Mouse (Mus musculus) cortical plate, adult 2 months (tissue): ENCODE measurements around the gene Mgst2.

ENCODE experiments used
- CTCF ChIP-seq: fragments of 200-500 bp; IDR thresholded peaks from 2 replicates; pipeline ENCODE4 v1.5.1; 2011; ENCODE audit warnings: mild to moderate bottlenecking, control low read depth, low read length; ENCODE audit not compliant: insufficient read depth; ENCODE audit errors: extremely low read depth
- POLR2A ChIP-seq: fragments of 200-500 bp; IDR thresholded peaks from 2 replicates; pipeline ENCODE4 v1.6.1; 2011; ENCODE audit warnings: mild to moderate bottlenecking, low read length, control low read depth; ENCODE audit not compliant: insufficient read depth; ENCODE audit errors: extremely low read depth

DNA sequence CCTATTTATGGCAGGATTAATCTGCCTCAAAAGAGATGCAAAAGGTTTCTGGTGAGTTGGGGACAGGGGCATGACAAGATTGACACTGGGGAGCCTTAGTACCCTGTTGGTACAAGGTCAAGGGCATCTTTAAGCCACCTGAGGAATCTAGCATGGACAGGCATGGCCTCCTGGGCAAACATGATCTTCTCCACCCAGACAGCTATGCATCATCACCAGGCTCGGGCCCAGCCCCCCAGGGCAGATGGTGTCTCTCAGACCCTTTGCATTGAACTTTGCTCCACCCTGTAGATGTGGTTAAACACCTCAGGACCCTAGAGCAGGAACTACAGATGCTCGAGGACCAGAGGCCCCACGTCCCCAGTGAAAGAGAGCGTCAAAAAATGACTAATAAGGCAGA lies at the start of gene Mgst2:
- TF ChIP-seq CTCF = no peak
- TF ChIP-seq POLR2A = no peak
